Mouse (Mus musculus) cerebellum, postnatal 36 days (tissue): ENCODE measurements around the gene Dgki.

Experiments used
- DNase-seq, 2 experiments: peaks; one replicate each; pipeline ENCODE4 v3.0.0; 2021 to 2022; ENCODE audit warnings: mixed read lengths in 2 of 2

Gene Dgki

DNA sequence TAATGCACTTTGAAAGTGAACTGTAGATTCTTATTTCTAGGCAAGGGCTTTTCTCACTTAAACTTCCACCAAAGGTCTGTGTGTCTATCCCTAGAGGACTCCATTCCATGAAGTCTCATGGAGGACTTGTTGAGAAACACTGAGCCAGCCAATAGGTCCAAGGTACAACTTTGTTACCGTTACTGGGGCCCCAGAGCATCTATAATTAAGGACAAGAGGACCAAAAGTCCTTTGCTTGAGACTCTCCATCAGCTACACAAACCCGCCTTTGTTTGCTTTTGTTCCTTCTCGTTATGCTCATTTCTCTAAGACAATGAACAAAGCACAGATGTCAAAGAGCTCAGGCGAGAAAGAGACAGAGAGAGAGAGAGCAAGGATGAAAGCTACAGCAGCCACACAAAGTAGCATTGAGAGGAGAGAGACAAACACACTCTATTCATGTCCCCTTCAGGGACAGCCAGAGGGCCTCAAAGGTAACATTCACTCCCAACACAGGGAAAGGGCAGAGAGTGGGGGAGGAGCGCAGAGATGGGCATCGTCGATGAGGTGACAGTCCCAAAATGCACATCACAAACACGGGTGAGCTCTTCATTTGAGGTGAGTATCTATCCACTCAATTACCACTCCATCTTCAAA is 396.7 kb downstream of the Dgki start:
- DNase-seq: peak in 1 of 2 experiments; percentile 11

GRCm38 (mm10) chr6:36899872-36900271 is 400.1 kb downstream of the Dgki start:
- no peak for DNase-seq

GRCm38 (mm10) chr6:36898412-36898811 is 401.6 kb downstream of the Dgki start:
- DNase-seq: no peak

DNA sequence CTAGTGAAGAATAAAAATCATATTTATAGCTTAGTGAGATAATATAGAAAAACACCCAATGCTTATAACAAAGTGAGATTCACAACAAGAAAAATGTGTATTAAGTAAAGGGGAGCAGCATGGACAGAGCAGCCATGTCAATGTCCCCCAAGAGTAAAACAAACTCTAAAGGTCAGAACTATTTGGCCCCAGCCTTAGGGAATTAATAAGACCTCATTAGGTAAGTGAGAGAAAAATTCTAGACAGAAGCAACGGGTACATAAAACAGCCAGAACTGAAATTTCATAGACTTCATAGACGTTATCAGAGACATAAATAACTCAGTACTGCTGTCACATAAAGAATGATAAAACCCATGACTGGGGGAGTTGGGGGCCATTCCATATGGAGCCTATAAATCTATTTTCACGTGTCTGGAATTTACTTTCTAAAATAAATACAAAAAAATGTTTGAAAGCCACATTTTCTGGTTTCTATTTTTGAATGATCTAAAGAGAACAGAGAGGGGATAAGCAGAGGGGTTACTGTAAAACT is 402.3 kb downstream of the Dgki start:
- no peak for DNase-seq

- DNase-seq: no peak
Measured at GRCm38 (mm10) chr6:36896656-36897055, 403.3 kb downstream of the Dgki start.

DNA sequence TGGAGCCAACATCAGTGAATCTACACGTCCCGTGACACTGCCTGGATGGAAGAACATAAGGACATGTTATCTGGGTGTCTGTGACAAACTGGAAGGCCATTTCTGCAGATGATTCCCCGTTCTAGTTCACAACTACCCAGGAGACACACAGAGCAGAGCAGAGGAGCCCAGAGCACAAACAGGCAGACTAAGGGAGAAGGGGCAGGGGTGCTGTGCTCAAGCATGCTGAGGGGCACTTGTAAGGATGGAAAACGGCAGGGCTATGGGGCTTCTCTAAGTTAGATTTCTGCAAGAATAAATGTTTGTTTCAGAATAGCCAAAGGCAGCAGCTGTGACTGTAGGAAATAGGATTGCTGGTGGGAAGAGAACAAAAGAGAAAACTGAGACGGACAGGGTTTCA is 408.2 kb downstream of the Dgki start:
- no peak for DNase-seq

- no peak for DNase-seq
Measured at GRCm38 (mm10) chr6:36890776-36891175, 409.2 kb downstream of the Dgki start.

GRCm38 (mm10) chr6:36890296-36890695 is 409.7 kb downstream of the Dgki start:
- no peak for DNase-seq

DNA sequence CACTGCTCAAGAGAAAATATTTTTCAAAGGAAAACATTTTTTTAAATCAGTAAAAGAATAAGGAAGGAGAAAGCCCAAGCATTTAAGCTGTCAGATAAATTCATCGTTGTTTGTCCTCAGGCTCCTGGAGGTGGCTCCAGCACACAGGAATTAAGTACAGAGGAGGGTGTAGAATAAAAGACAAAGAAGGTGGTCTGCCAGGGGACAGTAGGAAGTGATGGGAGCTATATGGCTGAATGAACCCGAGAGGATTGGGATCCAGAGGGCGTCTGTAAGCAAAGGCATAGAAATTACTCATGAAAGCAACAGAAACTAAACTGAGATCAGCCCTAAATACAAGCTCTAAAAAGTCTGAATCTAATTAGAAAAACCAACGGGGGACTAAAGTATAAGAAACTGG is 418.7 kb downstream of the Dgki start:
- DNase-seq: no peak

- DNase-seq: no peak
Measured at GRCm38 (mm10) chr6:36880643-36881263, 419.2 kb downstream of the Dgki start.

- no peak for DNase-seq
Measured at GRCm38 (mm10) chr6:36877399-36877798, 422.6 kb downstream of the Dgki start.

DNA sequence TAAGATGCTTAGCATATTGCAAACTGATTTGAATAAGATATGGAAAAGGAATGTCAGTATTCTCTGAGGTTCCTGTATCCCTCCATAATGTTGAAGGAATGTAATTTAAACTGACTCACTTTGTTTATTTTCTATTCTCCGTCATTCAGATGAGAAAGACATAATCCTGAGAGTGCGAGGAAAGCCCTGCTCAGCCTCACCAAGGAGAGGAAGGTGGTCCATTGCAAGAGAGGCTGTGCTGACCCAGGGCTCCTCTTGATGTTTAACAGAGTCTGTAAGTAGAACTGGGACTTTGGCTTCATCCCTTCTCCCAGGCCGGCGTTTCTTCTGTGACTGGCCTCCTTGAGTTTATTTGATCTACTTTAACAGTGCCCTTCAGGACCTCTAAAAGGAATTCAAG is 423.6 kb downstream of the Dgki start:
- no peak for DNase-seq

- DNase-seq: no peak
Measured at GRCm38 (mm10) chr6:36875926-36876325, 424.1 kb downstream of the Dgki start.

GRCm38 (mm10) chr6:36872876-36873275 is 427.1 kb downstream of the Dgki start:
- DNase-seq: no peak

- no peak for DNase-seq
Measured at GRCm38 (mm10) chr6:36868217-36868616, 431.8 kb downstream of the Dgki start.

- no peak for DNase-seq
Measured at GRCm38 (mm10) chr6:36858258-36859041, 441.5 kb downstream of the Dgki start.

GRCm38 (mm10) chr6:36857627-36858257 is 442.2 kb downstream of the Dgki start:
- DNase-seq: no peak

DNA sequence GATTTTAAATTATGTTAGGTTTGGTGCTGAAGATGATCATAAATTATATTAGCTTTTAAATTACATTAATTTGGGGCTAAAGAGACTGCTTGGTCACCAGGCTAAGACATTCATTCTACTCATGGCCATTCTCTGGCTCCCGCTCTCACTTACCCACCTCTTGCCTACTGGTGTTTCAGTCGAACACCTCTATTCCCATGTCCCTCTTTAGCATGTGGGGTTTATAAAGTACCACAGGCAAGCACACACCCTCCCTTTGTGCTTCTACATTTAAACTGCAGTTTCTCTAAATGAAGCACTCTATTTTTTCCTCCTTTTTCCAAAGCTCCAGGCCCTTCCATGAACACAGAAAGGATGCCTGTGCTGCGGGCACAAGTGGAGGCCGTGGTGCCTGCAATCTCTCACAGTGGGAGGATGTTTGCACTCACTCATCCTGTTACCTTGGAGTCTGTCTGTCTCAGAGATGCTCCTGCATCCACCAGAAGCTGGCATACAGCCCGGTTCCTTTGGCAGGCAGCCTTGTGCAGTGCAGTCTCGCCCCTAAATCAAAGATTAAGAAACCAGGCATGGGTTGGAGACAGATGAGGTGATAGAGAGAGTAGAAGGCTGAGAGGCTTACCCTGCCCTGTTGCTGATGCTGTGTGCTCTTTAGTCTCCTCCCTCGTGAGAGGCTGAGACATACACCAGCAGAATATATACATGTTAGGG is 449.4 kb downstream of the Dgki start:
- DNase-seq: peak; percentile 71 to 73

DNA sequence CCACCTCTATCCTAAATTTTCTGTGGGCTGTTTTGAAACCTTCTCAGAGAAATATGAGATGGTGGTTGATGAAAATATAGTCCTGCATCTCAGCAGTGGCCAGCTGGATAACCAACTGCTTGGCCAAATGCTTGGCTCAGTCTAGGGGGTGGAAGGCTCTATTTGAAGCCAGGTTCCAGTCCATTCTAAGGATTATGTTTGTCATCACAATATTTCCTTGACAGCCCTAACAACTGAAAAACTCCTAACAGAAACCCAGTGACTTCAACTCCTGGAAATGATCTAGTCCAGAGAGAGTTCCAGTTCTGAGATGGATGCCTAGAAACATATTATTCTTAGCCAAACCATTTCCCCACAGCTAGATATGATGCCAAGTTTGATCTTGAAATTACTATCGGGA is 454.7 kb downstream of the Dgki start:
- DNase-seq: peak in 1 of 2 experiments; percentile 19

DNA sequence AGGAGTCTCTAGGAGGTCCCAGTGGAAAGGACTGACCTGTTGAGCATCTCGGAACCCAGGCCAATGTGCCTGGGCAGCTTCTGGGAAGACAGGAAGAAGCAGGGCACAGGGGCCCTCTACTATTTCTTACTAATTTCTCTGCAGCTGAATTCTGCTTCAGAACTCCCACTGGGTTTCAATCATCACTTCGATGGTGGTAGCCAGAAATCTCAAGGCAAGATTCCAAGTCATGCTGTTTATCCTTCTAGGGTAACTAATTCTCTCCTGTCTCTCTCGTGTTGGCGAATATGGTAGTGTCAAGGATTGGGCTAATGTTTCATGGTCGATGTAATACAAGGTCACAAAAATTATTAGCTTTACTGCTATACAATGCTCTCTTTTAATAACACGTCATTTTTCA is 455.7 kb downstream of the Dgki start:
- peak; percentile 43 to 73 for DNase-seq

DNA sequence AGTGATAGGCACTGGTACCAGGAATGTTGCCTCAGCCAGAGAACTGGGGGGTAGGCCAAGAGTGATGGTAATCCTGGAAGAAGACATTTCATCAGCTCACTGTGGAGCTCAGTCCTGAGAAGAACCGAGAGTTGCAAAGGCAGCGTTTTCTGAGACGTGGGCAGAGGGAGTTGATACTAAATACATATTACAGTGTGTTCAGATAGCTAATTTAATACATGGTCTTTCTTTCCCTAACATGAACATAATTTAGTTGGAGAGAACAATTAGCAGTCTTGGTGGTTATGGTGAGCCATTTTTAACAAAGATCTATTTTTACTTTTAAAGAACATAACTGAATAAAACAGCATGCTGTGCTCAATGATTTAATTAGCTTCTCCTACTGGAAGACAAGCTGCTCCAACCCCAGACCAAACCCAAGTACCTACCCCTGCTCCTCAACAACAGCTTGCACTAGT is 456.9 kb downstream of the Dgki start:
- DNase-seq: no peak
